Mouse (Mus musculus): ENCODE data around the gene D10Jhu81e. TPM values are rescaled to one million over a fixed set of nuclear protein-coding genes. Genes with fewer than 3 reads are reported as not detected.
"Not testable (repeated sequence)": the region's sequence is repeated elsewhere in the genome, so short reads cannot be mapped to it uniquely, and the experiment has no call there.

Gene D10Jhu81e
- polyA plus RNA-seq (2015; fragmentation: Nextera tagmentation; extraction: Ambion mirVana), result 38.1 and 40.9 TPM in 2 replicates

- Histone ChIP-seq H3K9ac (peak within 1 kb of the TSS; percentile 94), H3K9me3 (replicated peaks) (no peaks in the 10 kb centered on the region), H3K27me3 (no peaks in the 10 kb centered on the region), H3K27ac (replicated peaks) (peak within 1 kb of the TSS; percentile 79), H3K36me3 (peaks cover 71% of the 10 kb centered on the region), H3K4me2 (replicated peaks) (peak within 1 kb of the TSS; percentile 80), H3K4me3 (replicated peaks) (peak within 1 kb of the TSS; percentile 94), H3K4me1 (peaks cover 16% of the 10 kb centered on the region)
- 1% methylated on average over 50 of the region's 50 CpGs for WGBS
- ATAC-seq (ENCODE audit: insufficient number of reproducible peaks, low FRiP score, low TSS enrichment, low read depth), result peak; percentile 96
These were observed at the start of gene D10Jhu81e for GRCm38 (mm10) chr10:78169281-78170042. Gene D10Jhu81e (minus strand): TSS chr10:78169782.

DNA sequence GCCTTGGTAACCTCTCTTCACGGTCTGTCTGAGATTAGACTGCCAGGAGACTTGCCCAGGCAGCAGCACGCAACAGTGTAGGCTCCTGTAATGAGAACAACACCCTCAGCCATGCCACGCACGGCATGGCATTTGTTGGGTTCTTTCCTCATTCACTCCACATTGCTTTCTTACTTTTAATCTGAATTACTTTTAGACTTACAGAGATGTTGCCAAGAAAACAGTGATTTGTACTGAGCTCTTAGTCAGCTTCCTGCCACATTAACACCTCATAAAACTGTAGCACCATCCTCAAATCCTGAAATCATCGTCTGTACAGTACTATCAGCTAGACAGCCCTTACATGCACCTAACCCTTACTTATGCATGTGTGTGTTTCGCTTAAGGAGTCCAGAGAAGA lies 49.0 kb upstream of the D10Jhu81e start:
- no peak overlapping the region for H3K4me2 ChIP-seq (replicated peaks)
- H3K27ac ChIP-seq (replicated peaks), result no peak overlapping the region
- peaks cover 68% of the 10 kb centered on the region for H3K36me3 ChIP-seq
- no peaks in the 10 kb centered on the region for H3K27me3 ChIP-seq
- no peak overlapping the region for H3K9ac ChIP-seq
- no peaks in the 10 kb centered on the region for H3K9me3 ChIP-seq (replicated peaks)
- no peak for ATAC-seq (ENCODE audit: insufficient number of reproducible peaks, low FRiP score, low TSS enrichment, low read depth)
- H3K4me3 ChIP-seq (replicated peaks), result no peak overlapping the region
- no peaks in the 10 kb centered on the region for H3K4me1 ChIP-seq
- WGBS, result 86% methylated on average over 6 of the region's 6 CpGs

- no peak overlapping the region for H3K4me3 ChIP-seq (replicated peaks)
- H3K4me1 ChIP-seq, result no peaks in the 10 kb centered on the region
- 87% methylated on average over 6 of the region's 6 CpGs for WGBS
- no peaks in the 10 kb centered on the region for H3K9me3 ChIP-seq (replicated peaks)
- no peak for ATAC-seq (ENCODE audit: insufficient number of reproducible peaks, low FRiP score, low TSS enrichment, low read depth)
- no peak overlapping the region for H3K9ac ChIP-seq
- peaks cover 79% of the 10 kb centered on the region for H3K36me3 ChIP-seq
- H3K4me2 ChIP-seq (replicated peaks), result no peak overlapping the region
- H3K27me3 ChIP-seq, result no peaks in the 10 kb centered on the region
- no peak overlapping the region for H3K27ac ChIP-seq (replicated peaks)
These were observed 46.9 kb upstream of the D10Jhu81e start for GRCm38 (mm10) chr10:78216376-78217083.

GRCm38 (mm10) chr10:78214371-78214770 lies 44.8 kb upstream of the D10Jhu81e start:
- Histone ChIP-seq H3K27ac (replicated peaks) (no peak overlapping the region), H3K9ac (no peak overlapping the region), H3K27me3 (no peaks in the 10 kb centered on the region), H3K4me3 (replicated peaks) (no peak overlapping the region), H3K4me1 (no peaks in the 10 kb centered on the region), H3K4me2 (replicated peaks) (no peak overlapping the region), H3K36me3 (peaks cover 79% of the 10 kb centered on the region), H3K9me3 (replicated peaks) (no peaks in the 10 kb centered on the region)
- 95% methylated on average over 9 of the region's 9 CpGs for WGBS
- ATAC-seq (ENCODE audit: insufficient number of reproducible peaks, low FRiP score, low TSS enrichment, low read depth), result no peak

DNA sequence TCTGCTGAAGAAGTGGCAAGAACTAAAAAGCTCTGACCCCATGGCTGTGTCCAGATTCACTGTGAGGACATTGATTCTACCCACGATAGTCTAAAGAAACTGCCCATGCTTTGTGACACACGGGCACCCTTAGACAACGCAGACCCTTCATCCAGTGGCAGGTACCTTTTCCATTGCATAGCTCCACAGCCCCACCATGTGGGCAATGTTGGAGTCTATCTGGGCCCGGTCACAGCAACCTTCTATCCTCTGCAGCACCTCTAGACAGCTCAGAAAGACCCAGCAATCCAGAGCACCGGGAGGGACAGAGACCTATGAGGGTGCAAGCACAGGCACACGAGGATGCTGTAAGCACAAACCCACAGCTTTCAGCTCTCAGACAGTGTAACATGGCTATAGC lies 41.7 kb upstream of the D10Jhu81e start:
- no peak overlapping the region for H3K9ac ChIP-seq
- no peak overlapping the region for H3K4me2 ChIP-seq (replicated peaks)
- no peak overlapping the region for H3K27ac ChIP-seq (replicated peaks)
- peaks cover 90% of the 10 kb centered on the region for H3K36me3 ChIP-seq
- H3K4me1 ChIP-seq, result no peaks in the 10 kb centered on the region
- H3K9me3 ChIP-seq (replicated peaks), result no peaks in the 10 kb centered on the region
- 68% methylated on average over 6 of the region's 6 CpGs for WGBS
- ATAC-seq (ENCODE audit: insufficient number of reproducible peaks, low FRiP score, low TSS enrichment, low read depth), result no peak
- H3K4me3 ChIP-seq (replicated peaks), result no peak overlapping the region
- no peaks in the 10 kb centered on the region for H3K27me3 ChIP-seq

DNA sequence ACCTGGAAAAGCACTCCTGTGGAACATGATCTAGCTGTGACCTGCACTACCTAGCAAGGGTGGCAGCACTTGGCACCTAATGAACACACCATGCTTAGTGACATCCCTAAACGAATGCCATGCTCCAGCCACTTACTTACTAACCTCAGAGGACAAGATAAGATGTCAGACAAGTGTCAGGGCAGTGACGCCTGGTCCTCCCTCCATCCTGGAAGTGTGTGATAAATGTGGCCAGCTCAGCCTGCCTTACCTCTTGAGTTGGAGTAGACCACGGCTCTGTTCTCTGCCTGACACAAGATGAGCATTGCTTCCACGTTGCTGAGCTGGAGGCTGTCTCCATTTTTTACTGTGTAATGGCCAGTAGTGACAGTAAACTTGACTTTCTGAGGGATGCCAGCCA lies 31.6 kb upstream of the D10Jhu81e start:
- H3K36me3 ChIP-seq, result peaks cover 98% of the 10 kb centered on the region
- H3K27ac ChIP-seq (replicated peaks), result no peak overlapping the region
- H3K9ac ChIP-seq, result no peak overlapping the region
- no peaks in the 10 kb centered on the region for H3K4me1 ChIP-seq
- no peaks in the 10 kb centered on the region for H3K9me3 ChIP-seq (replicated peaks)
- no peak overlapping the region for H3K4me2 ChIP-seq (replicated peaks)
- ATAC-seq (ENCODE audit: insufficient number of reproducible peaks, low FRiP score, low TSS enrichment, low read depth), result no peak
- no peak overlapping the region for H3K4me3 ChIP-seq (replicated peaks)
- H3K27me3 ChIP-seq, result no peaks in the 10 kb centered on the region
- 88% methylated on average over 4 of the region's 4 CpGs for WGBS

- H3K27me3 ChIP-seq, result no peaks in the 10 kb centered on the region
- H3K9ac ChIP-seq, result no peak overlapping the region
- peaks cover 98% of the 10 kb centered on the region for H3K36me3 ChIP-seq
- WGBS, result 93% methylated on average over 5 of the region's 5 CpGs
- no peaks in the 10 kb centered on the region for H3K4me1 ChIP-seq
- H3K27ac ChIP-seq (replicated peaks), result no peak overlapping the region
- no peaks in the 10 kb centered on the region for H3K9me3 ChIP-seq (replicated peaks)
- no peak overlapping the region for H3K4me2 ChIP-seq (replicated peaks)
- ATAC-seq (ENCODE audit: insufficient number of reproducible peaks, low FRiP score, low TSS enrichment, low read depth), result no peak
- H3K4me3 ChIP-seq (replicated peaks), result no peak overlapping the region
These were observed 23.4 kb upstream of the D10Jhu81e start for GRCm38 (mm10) chr10:78192933-78193332.

DNA sequence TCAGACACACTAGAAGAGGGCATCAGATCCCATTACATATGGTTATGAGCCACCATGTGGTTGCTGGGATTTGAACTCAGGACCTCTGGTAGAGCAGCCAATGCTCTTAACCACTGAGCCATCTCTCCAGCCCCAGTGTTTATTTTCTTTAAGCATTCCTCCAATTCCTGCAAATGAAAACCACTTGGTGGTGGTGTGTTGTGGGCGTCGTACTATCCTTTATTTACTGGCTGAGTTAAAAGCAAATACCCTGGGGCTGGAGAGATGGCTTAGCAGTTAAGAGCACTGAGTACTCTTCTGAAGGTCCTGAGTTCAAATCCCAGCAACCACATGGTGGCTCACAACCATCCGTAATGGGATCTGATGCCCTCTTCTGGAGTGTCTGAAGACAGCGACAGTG lies 16.5 kb upstream of the D10Jhu81e start:
- 71% methylated on average over 4 of the region's 4 CpGs for WGBS
- Histone ChIP-seq H3K4me1 (peaks cover 18% of the 10 kb centered on the region), H3K27ac (replicated peaks) (peak overlapping the region; percentile 84; the same call in 1 of the 2 replicates), H3K36me3 (peaks cover 63% of the 10 kb centered on the region)
- not testable (repeated sequence) for H3K4me2 ChIP-seq (replicated peaks); H3K27me3 ChIP-seq; H3K4me3 ChIP-seq (replicated peaks); H3K9me3 ChIP-seq (replicated peaks); H3K9ac ChIP-seq; ATAC-seq (ENCODE audit: insufficient number of reproducible peaks, low FRiP score, low TSS enrichment, low read depth)

DNA sequence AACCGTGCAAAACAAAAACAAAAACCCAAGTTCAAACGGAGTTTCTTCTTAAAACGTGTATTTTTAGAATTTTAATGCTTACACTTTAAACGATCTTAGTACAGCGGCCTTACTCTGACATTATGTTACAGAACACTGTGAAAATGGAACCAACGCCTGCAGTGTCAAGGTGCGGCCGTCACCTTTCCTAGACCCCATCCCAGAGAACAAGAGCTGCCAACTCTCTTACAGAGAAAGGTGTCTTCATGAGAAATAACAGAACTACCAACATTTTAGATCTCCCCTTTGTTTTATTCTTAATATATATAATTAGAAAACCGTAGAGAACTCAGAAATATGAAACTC lies 15.8 kb upstream of the D10Jhu81e start:
- Histone ChIP-seq H3K4me2 (replicated peaks) (peak overlapping the region; percentile 94), H3K4me3 (replicated peaks) (peak overlapping the region; percentile 70), H3K9ac (0 out of 2 replicates have a peak overlapping the region, but pooled peaks have one; percentile 7), H3K27me3 (no peaks in the 10 kb centered on the region), H3K36me3 (peaks cover 63% of the 10 kb centered on the region), H3K9me3 (replicated peaks) (no peaks in the 10 kb centered on the region), H3K27ac (replicated peaks) (peak overlapping the region; percentile 84), H3K4me1 (peaks cover 18% of the 10 kb centered on the region)
- WGBS, result 14% methylated on average over 9 of the region's 9 CpGs
- no peak for ATAC-seq (ENCODE audit: insufficient number of reproducible peaks, low FRiP score, low TSS enrichment, low read depth)

DNA sequence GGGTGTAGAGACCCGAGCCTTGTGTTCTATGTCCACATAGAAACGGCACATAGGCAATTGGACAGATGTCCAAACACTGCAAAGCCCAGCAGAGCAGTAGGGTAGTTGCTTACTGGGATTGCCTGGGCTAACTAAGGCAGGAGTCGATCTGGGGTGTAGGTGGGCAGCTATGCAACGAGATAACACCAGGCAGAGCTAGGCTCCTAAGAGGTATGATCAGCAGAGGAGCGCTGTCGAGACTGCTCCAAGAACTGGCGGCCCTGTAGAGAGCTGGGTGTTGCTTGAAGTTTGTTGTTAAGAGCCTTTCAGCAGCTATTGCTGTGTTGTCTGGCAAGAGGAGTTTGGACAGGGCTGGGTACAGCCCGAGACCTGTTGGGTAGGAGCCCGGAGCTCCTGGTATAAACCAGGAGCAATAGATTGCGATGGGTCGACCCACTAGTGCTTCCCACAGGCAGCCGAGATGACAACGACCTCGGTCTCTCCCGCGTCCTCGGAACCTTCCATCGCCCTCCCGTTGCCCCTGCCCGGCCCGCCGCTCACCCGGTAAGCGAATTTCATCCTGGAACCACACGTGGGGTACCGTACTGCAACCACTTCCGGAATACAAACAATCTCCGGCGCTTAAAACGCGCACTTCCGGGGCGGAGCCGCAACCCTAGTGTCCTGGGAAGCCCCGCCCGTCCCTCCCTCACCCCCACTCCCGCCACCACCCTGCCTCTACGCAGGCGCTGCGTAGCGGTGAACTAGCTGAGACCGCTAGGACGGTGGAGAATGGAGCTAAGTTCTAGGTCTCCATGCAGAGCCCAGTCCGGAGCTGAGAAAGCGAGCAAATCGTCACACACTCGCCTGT lies 15.2 kb upstream of the D10Jhu81e start, which contains the start of gene Pwp2:
Pwp2 (minus strand) TSS at position 619 of the 850 bp plus-strand sequence.
- H3K4me2 ChIP-seq (replicated peaks), result peak within 1 kb of the TSS; percentile 94
- peaks cover 18% of the 10 kb centered on the region for H3K4me1 ChIP-seq
- peak; percentile 92 for ATAC-seq (ENCODE audit: insufficient number of reproducible peaks, low FRiP score, low TSS enrichment, low read depth)
- H3K36me3 ChIP-seq, result peaks cover 63% of the 10 kb centered on the region
- H3K27me3 ChIP-seq, result no peaks in the 10 kb centered on the region
- 2% methylated on average over 47 of the region's 47 CpGs for WGBS
- H3K4me3 ChIP-seq (replicated peaks), result peak within 1 kb of the TSS; percentile 70
- no peaks in the 10 kb centered on the region for H3K9me3 ChIP-seq (replicated peaks)
- H3K9ac ChIP-seq, result peak within 1 kb of the TSS; percentile 64
- peak within 1 kb of the TSS; percentile 84 for H3K27ac ChIP-seq (replicated peaks)

DNA sequence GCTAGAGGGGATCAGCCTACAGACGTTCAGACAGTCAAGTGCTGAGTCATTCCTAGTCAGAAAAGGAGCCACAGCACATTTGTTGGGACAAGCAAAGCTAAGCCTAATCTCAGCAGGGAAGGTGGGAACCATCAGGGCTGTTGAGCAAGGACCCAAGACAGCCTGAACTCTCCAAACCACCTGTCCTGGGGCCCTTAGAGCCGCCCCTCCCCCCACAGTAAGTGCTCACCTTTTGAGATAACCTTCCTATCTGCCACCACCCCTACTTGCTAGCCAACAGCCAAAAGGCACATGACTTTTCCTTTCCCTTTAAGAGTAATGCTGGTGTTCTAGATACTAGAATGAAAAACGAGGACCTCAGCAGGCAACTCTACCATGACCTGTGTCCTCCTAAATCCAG lies 14.0 kb upstream of the D10Jhu81e start:
- H3K27ac ChIP-seq (replicated peaks), result no peak overlapping the region
- ATAC-seq (ENCODE audit: insufficient number of reproducible peaks, low FRiP score, low TSS enrichment, low read depth), result no peak
- H3K4me3 ChIP-seq (replicated peaks), result no peak overlapping the region; the same call in 1 of the 2 replicates
- H3K36me3 ChIP-seq, result peaks cover 63% of the 10 kb centered on the region
- no peak overlapping the region for H3K4me2 ChIP-seq (replicated peaks)
- no peak overlapping the region for H3K9ac ChIP-seq
- H3K4me1 ChIP-seq, result peaks cover 18% of the 10 kb centered on the region
- H3K27me3 ChIP-seq, result no peaks in the 10 kb centered on the region
- H3K9me3 ChIP-seq (replicated peaks), result no peaks in the 10 kb centered on the region
- 86% methylated on average over 3 of the region's 3 CpGs for WGBS
